In the genomic region with DNA sequence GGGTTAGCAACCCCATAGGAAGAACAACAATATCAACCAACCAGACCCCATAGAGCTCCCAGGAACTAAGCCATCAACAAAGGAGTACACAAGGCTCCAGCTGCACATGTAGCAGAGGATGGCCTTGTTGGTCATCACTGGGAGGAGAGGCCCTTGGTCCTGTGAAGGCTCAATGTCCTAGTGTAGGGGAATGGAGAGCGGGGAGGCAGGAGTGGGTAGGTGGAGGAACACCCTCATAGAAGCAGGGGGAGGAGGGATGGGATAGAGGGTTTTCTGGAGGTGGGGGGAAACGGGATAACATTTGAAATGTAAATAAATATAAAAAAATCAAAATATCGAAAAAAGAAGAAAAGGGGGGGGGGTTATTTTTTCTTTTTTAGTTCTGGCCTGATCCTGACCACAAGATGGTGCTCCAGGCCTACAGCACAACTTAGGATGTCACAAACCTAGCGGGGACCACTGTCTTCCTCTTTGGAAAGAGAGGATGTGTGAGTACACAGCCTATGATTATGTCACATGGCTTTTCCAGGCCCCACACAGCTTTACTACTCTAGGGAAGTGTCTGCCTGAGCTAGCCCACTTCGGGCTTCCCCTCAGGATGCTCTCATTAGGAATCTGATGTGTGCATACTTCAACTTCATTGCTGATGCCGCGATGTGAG, we compare ENCODE assay signal across 9 mouse cellular contexts. TPM values are rescaled to one million over a fixed set of nuclear protein-coding genes. Genes with fewer than 3 reads are reported as not detected.
DNase-seq lines count a peak whose midpoint lies in the region; TF ChIP-seq lines count a peak whose summit lies in the region.
"Had no signal": no experiment of that assay in that cellular context is flagged by ENCODE, and none has a peak within 500 bp of the region (broad histone marks: within the 10 kb centered on the region; RNA-seq: fewer than 3 reads in every experiment).

No protein-coding gene starts in this region.

- H3K27ac ChIP-seq in gastrocnemius, adult 2 months, result no peak overlapping the region
- H3K27ac ChIP-seq: macrophage had no signal

- DNase-seq in gastrocnemius, adult 2 months, result peak; percentile 43
- no peak for DNase-seq in gastrocnemius, postnatal 36 days
- peak; percentile 27 for DNase-seq in right cerebral cortex, adult 18-20 months
- DNase-seq in right cerebral cortex, postnatal 36 days (ENCODE audit: low spot score in 2 of 2), result no peak
- DNase-seq in heart, postnatal 4 days, result peak; percentile 59
- peak; percentile 36 for DNase-seq in lung, postnatal 36 days
- no peak for DNase-seq in adrenal gland, adult 2 months
- no peak for DNase-seq in thymus, postnatal 10 days (ENCODE audit: low spot score in 2 of 2)

- H3K4me3 ChIP-seq in gastrocnemius, adult 2 months, result no peak overlapping the region

- peak; percentile 76 for TF ChIP-seq CTCF in gastrocnemius, adult 2 months (IDR thresholded peaks at IDR 0.05)

- intact Hi-C loops in gastrocnemius, adult 2 months (cut with DNase I), result loop anchor here (1.0 to 5.0 kb wide), 2 partner anchors 320 to 396 kb away; no protein-coding TSS in a partner anchor
- intact Hi-C loops in gastrocnemius, postnatal 36 days (cut with DNase I), result loop anchor here (1.0 to 5.0 kb wide), 2 partner anchors 320 to 391 kb away; no protein-coding TSS in a partner anchor

RNA-seq across cellular contexts. Expression of gene Wdfy1, which starts 10.5 kb away (rescaled TPM):
- 10 to 100 TPM; 10.9 to 11.5 TPM for total RNA-seq in gastrocnemius, adult 2 months (2021)
- total RNA-seq in gastrocnemius, postnatal 36 days (2021), result 10 to 100 TPM; 11.4 to 11.5 TPM
- 10 to 100 TPM; 30.5 to 31.3 TPM for total RNA-seq in heart, postnatal 4 days (2021)
- 10 to 100 TPM; 42.6 to 43.5 TPM for total RNA-seq in adrenal gland, adult 2 months (2021)
- 39.0 and 48.4 TPM in 2 replicates for polyA plus RNA-seq in adrenal gland, adult 2 months (2012; rRNA removed)

RNA-seq across cellular contexts. Expression of gene Mrpl44, which starts 10.6 kb away (rescaled TPM):
- total RNA-seq in gastrocnemius, adult 2 months (2021), result 10 to 100 TPM; 27.9 to 34.5 TPM
- total RNA-seq in gastrocnemius, postnatal 36 days (2021), result 10 to 100 TPM; 30.3 to 32.3 TPM
- total RNA-seq in heart, postnatal 4 days (2021), result 10 to 100 TPM; 41.4 to 42.6 TPM
- total RNA-seq in adrenal gland, adult 2 months (2021), result 10 to 100 TPM; 40.7 to 58.3 TPM
- 14.1 and 20.7 TPM in 2 replicates for polyA plus RNA-seq in adrenal gland, adult 2 months (2012; rRNA removed)

Comparison
In these comparisons a context has a peak if more than half of its experiments do, and no peak if none do; other contexts are left out.
1. DNase-seq: peak in gastrocnemius, adult 2 months (single experiment), right cerebral cortex, adult 18-20 months (single experiment), heart, postnatal 4 days (single experiment) and lung, postnatal 36 days (single experiment); none in gastrocnemius, postnatal 36 days (0 of 2), right cerebral cortex, postnatal 36 days (0 of 2), adrenal gland, adult 2 months (single experiment) and thymus, postnatal 10 days (0 of 2).